Mouse (Mus musculus) liver, embryonic 13.5 days (tissue): ENCODE measurements at regions not wholly inside any gene's neighbourhood (a gene's known extent, or its start where the extent isn't known, plus 50 kb on each side); places are given as distances from the start of the nearest gene placed in this dataset.
"Not testable (repeated sequence)": the region's sequence is repeated elsewhere in the genome, so short reads cannot be mapped to it uniquely, and the experiment has no call there.

Experiments used
- ATAC-seq: fragments of 200-750 bp; cut with Nextera tagmentation; 2 replicates; pipeline ENCODE4 v1.8.0; 2017; ENCODE audit warnings: low read depth, mild to moderate bottlenecking, moderate number of reproducible peaks, moderate library complexity
- DNase-seq: peaks from one replicate; pipeline ENCODE4 v3.0.0; 2022
- H3K27ac ChIP-seq: fragments of 300-500 bp; sonication (generic); 2 replicates; pipeline ENCODE4 v1.5.1; 2015; ENCODE audit warnings: moderate library complexity, mild to moderate bottlenecking, inconsistent platforms
- H3K27me3 ChIP-seq: fragments of 300-500 bp; sonication (generic); 2 replicates; pipeline ENCODE4 v1.6.1; 2015; ENCODE audit warnings: mild to moderate bottlenecking, inconsistent platforms
- H3K36me3 ChIP-seq: fragments of 300-500 bp; sonication (generic); 2 replicates; pipeline ENCODE4 v1.6.1; 2015; ENCODE audit warnings: mild to moderate bottlenecking, inconsistent platforms
- H3K4me1 ChIP-seq: fragments of 300-500 bp; sonication (generic); replicated peaks from 2 replicates; pipeline ENCODE4 v1.6.1; 2015; ENCODE audit warnings: inconsistent platforms
- H3K4me2 ChIP-seq: fragments of 300-500 bp; sonication (generic); 2 replicates; pipeline ENCODE4 v1.6.1; 2015; ENCODE audit warnings: inconsistent platforms, mild to moderate bottlenecking, moderate library complexity
- H3K4me3 ChIP-seq: fragments of 300-500 bp; sonication (generic); replicated peaks from 2 replicates; pipeline ENCODE4 v1.5.1; 2015; ENCODE audit warnings: mild to moderate bottlenecking, inconsistent platforms
- H3K9ac ChIP-seq: fragments of 300-500 bp; sonication (generic); 2 replicates; pipeline ENCODE4 v1.6.1; 2015; ENCODE audit warnings: mild to moderate bottlenecking, inconsistent platforms
- H3K9me3 ChIP-seq: fragments of 300-500 bp; sonication (generic); replicated peaks from 2 replicates; pipeline ENCODE4 v1.6.1; 2016; ENCODE audit warnings: inconsistent platforms
- WGBS: fragments of 180-500 bp; shearing (Covaris S2); methylation state at CpG from one replicate; pipeline ENCODE4 v1.1.7; 2015; ENCODE audit not compliant: insufficient replicate concordance; 5-methylcytosine and 5-hydroxymethylcytosine counted together

- no peak overlapping the region for H3K27ac ChIP-seq
- DNase-seq (no peak), ATAC-seq (no peak)
- no peaks in the 10 kb centered on the region for H3K27me3 ChIP-seq
- H3K4me3 ChIP-seq: no peak overlapping the region
- no peaks in the 10 kb centered on the region for H3K4me1 ChIP-seq
- H3K36me3 ChIP-seq: no peaks in the 10 kb centered on the region
- 0 out of 2 replicates have a peak, but pooled peaks cover 2% of the 10 kb centered on the region for H3K9me3 ChIP-seq
- H3K4me2 ChIP-seq: no peak overlapping the region
- 48% methylated on average over 1 of the region's 1 CpGs for WGBS
- no peak overlapping the region for H3K9ac ChIP-seq
Measured at GRCm38 (mm10) chr5:40901742-40902141, 806.2 kb downstream of the Rab28 start.

GRCm38 (mm10) chr5:40882886-40883285 lies 825.1 kb downstream of the Rab28 start:
- no peaks in the 10 kb centered on the region for H3K4me1 ChIP-seq
- WGBS: 44% methylated on average over 5 of the region's 5 CpGs
- no peaks in the 10 kb centered on the region for H3K27me3 ChIP-seq
- H3K4me3 ChIP-seq: no peak overlapping the region
- no peak overlapping the region for H3K9ac ChIP-seq
- no peak for ATAC-seq
- no peak for DNase-seq
- no peak overlapping the region for H3K27ac ChIP-seq
- no peaks in the 10 kb centered on the region for H3K9me3 ChIP-seq
- no peak overlapping the region for H3K4me2 ChIP-seq
- no peaks in the 10 kb centered on the region for H3K36me3 ChIP-seq

- ATAC-seq: no peak
- no peak overlapping the region for H3K4me2 ChIP-seq
- no peak overlapping the region for H3K9ac ChIP-seq
- no peak overlapping the region for H3K27ac ChIP-seq
- WGBS: 40% methylated on average over 3 of the region's 3 CpGs
- DNase-seq: no peak
- no peaks in the 10 kb centered on the region for H3K36me3 ChIP-seq
- no peak overlapping the region for H3K4me3 ChIP-seq
- no peaks in the 10 kb centered on the region for H3K4me1 ChIP-seq
- no peaks in the 10 kb centered on the region for H3K27me3 ChIP-seq
- H3K9me3 ChIP-seq: no peaks in the 10 kb centered on the region
Measured at GRCm38 (mm10) chr5:40877756-40878155, 830.2 kb downstream of the Rab28 start.

- H3K9me3 ChIP-seq, H3K27ac ChIP-seq, H3K4me2 ChIP-seq, ATAC-seq, H3K4me1 ChIP-seq, H3K4me3 ChIP-seq, H3K9ac ChIP-seq, H3K27me3 ChIP-seq, DNase-seq, H3K36me3 ChIP-seq: not testable (repeated sequence)
- 75% methylated on average over 7 of the region's 7 CpGs for WGBS
Measured at GRCm38 (mm10) chr5:40862349-40862748, 845.6 kb downstream of the Rab28 start.
